Mouse (Mus musculus) thymus, adult 2 months (tissue): Measurements from ENCODE around the gene Rps6ka4.

Experiments used
- CTCF ChIP-seq: fragments of 200-500 bp; IDR thresholded peaks from 2 replicates; pipeline ENCODE4 v1.5.1; 2012; ENCODE audit warnings: mild to moderate bottlenecking, control low read depth, low read length, moderate library complexity, borderline replicate concordance; ENCODE audit not compliant: control insufficient read depth, poor library complexity, insufficient read depth; ENCODE audit errors: extremely low read depth
- POLR2A ChIP-seq: fragments of 200-500 bp; IDR thresholded peaks from 2 replicates; pipeline ENCODE4 v1.6.1; 2012; ENCODE audit warnings: mild to moderate bottlenecking, low read length, control low read depth, moderate library complexity; ENCODE audit not compliant: control insufficient read depth, poor library complexity, insufficient read depth; ENCODE audit errors: extremely low read depth

DNA sequence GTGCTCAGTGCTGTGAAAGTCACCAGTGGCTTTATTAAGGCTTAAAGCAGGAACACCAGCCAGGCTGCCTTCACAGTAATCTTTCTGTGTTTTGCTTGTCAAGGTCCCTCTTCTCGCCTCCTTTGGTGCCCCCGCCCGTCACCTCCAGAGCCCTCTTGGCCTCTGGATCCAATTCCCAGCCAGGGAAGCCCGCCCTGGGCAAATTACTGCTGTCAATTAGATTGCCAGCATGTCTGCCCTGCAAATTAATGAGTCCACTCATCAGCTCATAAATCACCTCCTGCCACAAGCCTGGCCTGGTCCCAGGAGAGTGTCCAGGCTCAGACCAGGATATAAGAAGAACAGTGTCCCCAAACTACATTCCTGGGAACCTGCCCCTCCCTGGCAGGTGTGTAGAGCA, 26.1 kb downstream of the Rps6ka4 start:
- TF ChIP-seq POLR2A (no peak), CTCF (no peak)
